Mouse (Mus musculus) midbrain, embryonic 14.5 days (tissue): ENCODE measurements around the gene 1700008O03Rik. TPM values are rescaled to one million over a fixed set of nuclear protein-coding genes. Genes with fewer than 3 reads are reported as not detected.

Experiments used
- ATAC-seq: fragments of 200-750 bp; cut with Nextera tagmentation; 2 replicates; pipeline ENCODE4 v1.8.0; 2017; ENCODE audit warnings: moderate number of reproducible peaks, moderate library complexity; ENCODE audit not compliant: low FRiP score, low TSS enrichment
- DNase-seq: peaks from one replicate; pipeline ENCODE4 v3.0.0-alpha.2; 2015
- H3K27ac ChIP-seq: fragments of 300-500 bp; sonication (generic); replicated peaks from 2 replicates; pipeline ENCODE4 v1.5.1; 2014; ENCODE audit warnings: mild to moderate bottlenecking, low read depth, low read length, moderate library complexity
- H3K27me3 ChIP-seq: fragments of 300-500 bp; sonication (generic); 2 replicates; pipeline ENCODE4 v1.6.1; 2014; ENCODE audit warnings: low read length, control low read depth, mixed read lengths; ENCODE audit not compliant: control insufficient read depth, insufficient read depth
- H3K36me3 ChIP-seq: fragments of 300-500 bp; sonication (generic); 2 replicates; pipeline ENCODE4 v1.6.1; 2014; ENCODE audit warnings: low read length, control low read depth; ENCODE audit not compliant: control insufficient read depth, insufficient read depth
- H3K4me1 ChIP-seq: fragments of 300-500 bp; sonication (generic); 2 replicates; pipeline ENCODE4 v1.6.1; 2014; ENCODE audit warnings: mild to moderate bottlenecking, antibody characterized with exemption, low read length, control low read depth; ENCODE audit not compliant: control insufficient read depth, insufficient read depth
- H3K4me2 ChIP-seq: fragments of 300-500 bp; sonication (generic); 2 replicates; pipeline ENCODE4 v1.6.1; 2014; ENCODE audit warnings: mild to moderate bottlenecking, low read length, moderate library complexity
- H3K4me3 ChIP-seq: fragments of 300-500 bp; sonication (generic); replicated peaks from 2 replicates; pipeline ENCODE4 v1.5.1; 2014; ENCODE audit warnings: low read depth, low read length
- H3K9ac ChIP-seq: fragments of 300-500 bp; sonication (generic); replicated peaks from 2 replicates; pipeline ENCODE4 v1.6.1; 2014; ENCODE audit warnings: mild to moderate bottlenecking, low read length, moderate library complexity
- H3K9me3 ChIP-seq: fragments of 300-500 bp; sonication (generic); 2 replicates; pipeline ENCODE4 v1.6.1; 2016; ENCODE audit warnings: low read length, control low read depth, mixed read lengths; ENCODE audit not compliant: control insufficient read depth
- WGBS: fragments of 180-500 bp; shearing (Covaris S2); extraction: QIAGEN DNeasy Blood & Tissue Kit; methylation state at CpG from one replicate; pipeline ENCODE4 v1.1.7; 2014; 5-methylcytosine and 5-hydroxymethylcytosine counted together
- polyA plus RNA-seq: library from polyadenylated mRNA; unstranded; fragments of >200 nt; fragmentation: Nextera tagmentation; extraction: Ambion mirVana; gene quantifications from 2 replicates; pipeline ENCODE4 v1.2.1, GENCODE M21; 2014

Gene 1700008O03Rik
- polyA plus RNA-seq, 1 experiment from 2014 or later: 1.9 TPM

DNA sequence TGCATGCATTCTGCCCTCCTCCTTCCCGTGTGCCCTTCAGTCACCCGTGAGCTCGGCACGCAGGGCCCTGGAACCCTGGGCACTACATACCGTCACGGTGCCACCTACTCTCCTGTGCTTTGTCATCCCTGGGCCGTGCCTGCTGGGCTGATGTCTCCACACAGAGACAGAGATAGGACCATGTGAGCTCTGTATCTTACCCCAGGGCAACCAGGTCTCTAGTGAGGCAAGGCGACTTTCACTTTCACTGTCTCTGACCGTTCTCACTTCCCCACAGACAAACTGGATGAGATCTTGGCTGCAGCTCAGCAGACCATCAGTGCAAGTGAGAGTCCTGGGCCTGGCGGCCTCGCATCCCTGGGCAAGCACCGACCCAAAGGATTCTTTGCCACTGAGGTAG lies 41.0 kb downstream of the 1700008O03Rik start:
- Histone ChIP-seq H3K4me1 (no peaks in the 10 kb centered on the region), H3K9me3 (no peaks in the 10 kb centered on the region), H3K27me3 (0 out of 2 replicates have a peak, but pooled peaks cover 4% of the 10 kb centered on the region), H3K36me3 (peaks cover 58% of the 10 kb centered on the region), H3K4me2 (no peak overlapping the region), H3K4me3 (no peak overlapping the region), H3K9ac (0 out of 2 replicates have a peak overlapping the region, but pooled peaks have one; percentile 9), H3K27ac (no peak overlapping the region)
- DNase-seq (no peak), ATAC-seq (no peak)
- WGBS: 84% methylated on average over 12 of the region's 12 CpGs

DNA sequence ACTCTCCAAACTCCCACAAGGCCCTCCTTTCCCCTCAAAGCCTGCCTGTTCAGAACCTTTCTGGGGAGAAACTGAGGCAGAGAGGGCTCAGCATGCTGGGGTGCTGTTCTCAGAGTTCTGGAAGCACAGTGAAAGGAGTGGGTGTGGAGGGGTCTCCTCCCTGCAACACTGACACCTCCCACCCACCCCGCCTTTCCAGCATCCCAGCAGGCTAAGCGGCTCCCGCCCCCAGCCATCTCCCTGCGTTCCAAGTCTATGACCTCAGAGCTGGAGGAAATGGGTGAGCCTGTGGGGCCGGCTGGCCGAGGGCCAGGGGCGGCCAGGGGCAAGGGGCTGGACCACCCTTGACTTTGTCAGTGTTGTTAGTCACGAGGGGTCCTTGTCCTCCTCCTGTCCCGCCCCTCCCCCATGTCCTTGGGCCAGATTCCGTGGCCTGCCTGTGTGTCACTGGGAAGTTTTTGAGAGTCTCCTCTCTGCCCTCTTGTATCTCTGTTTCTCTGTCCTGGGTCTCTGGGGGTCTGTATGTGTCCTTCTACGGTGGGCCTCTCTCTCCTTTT lies 42.1 kb downstream of the 1700008O03Rik start:
- no peak for DNase-seq

DNA sequence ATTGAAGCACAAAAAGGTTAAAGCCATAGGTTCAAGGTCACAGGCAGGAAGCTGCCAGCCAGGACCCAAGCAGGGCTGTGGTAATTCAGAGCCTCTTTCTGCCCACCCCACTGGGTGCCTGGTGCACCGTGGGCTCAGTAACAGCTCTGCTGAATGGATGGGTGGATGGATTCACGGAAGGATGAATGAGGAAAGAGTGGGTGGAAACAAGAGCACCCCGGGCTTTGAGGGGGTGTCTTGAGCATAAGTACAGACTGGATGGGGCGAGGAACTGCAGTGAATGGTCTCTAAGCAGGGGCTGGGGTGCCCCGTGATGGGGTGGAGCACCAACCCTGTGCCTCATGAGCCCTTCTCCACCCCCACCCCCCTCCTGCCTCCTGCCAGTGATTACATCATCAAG lies 43.9 kb downstream of the 1700008O03Rik start:
- H3K9me3 ChIP-seq: no peaks in the 10 kb centered on the region
- peaks cover 3% of the 10 kb centered on the region; the same call in 1 of the 2 replicates for H3K27me3 ChIP-seq
- DNase-seq (no peak), ATAC-seq (no peak)
- H3K27ac ChIP-seq: no peak overlapping the region
- WGBS: 68% methylated on average over 5 of the region's 5 CpGs
- H3K4me1 ChIP-seq: peaks cover 14% of the 10 kb centered on the region
- H3K36me3 ChIP-seq: peaks cover 44% of the 10 kb centered on the region
- H3K4me2 ChIP-seq: no peak overlapping the region
- H3K4me3 ChIP-seq: no peak overlapping the region
- no peak overlapping the region for H3K9ac ChIP-seq

More for the DNA sequence above, 42.1 kb downstream of the 1700008O03Rik start:
- Histone ChIP-seq H3K4me3 (no peak overlapping the region), H3K4me2 (no peak overlapping the region), H3K9me3 (no peaks in the 10 kb centered on the region), H3K36me3 (peaks cover 52% of the 10 kb centered on the region), H3K27me3 (0 out of 2 replicates have a peak, but pooled peaks cover 3% of the 10 kb centered on the region), H3K4me1 (no peaks in the 10 kb centered on the region), H3K27ac (no peak overlapping the region), H3K9ac (no peak overlapping the region)
- 30% methylated on average over 11 of the region's 11 CpGs for WGBS
- no peak for ATAC-seq

DNA sequence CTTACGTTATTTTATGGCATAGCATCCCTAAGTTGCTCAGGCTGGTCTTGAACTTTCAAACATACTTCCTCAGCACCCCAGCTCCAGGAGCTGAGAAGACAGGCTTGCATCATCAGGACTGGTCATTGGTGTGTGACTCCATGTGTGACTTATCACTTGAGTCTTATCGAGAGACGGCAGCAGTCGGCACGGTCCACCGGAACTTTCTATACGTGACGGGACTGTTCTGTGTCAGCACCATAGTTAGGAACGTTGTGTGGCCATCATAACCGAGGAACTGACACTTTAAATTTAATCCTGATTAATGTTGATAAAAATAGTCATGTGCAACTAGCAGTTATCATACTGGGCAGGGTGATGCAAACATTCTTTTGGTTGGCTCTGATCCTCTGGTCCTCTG lies 44.5 kb downstream of the 1700008O03Rik start:
- H3K4me1 ChIP-seq: peaks cover 14% of the 10 kb centered on the region
- no peak for ATAC-seq
- H3K27me3 ChIP-seq: peaks cover 3% of the 10 kb centered on the region; the same call in 1 of the 2 replicates
- H3K9me3 ChIP-seq: no peaks in the 10 kb centered on the region
- no peak overlapping the region for H3K9ac ChIP-seq
- 91% methylated on average over 10 of the region's 10 CpGs for WGBS
- H3K27ac ChIP-seq: no peak overlapping the region
- no peak overlapping the region for H3K4me3 ChIP-seq
- no peak for DNase-seq
- peaks cover 38% of the 10 kb centered on the region for H3K36me3 ChIP-seq
- H3K4me2 ChIP-seq: no peak overlapping the region

DNA sequence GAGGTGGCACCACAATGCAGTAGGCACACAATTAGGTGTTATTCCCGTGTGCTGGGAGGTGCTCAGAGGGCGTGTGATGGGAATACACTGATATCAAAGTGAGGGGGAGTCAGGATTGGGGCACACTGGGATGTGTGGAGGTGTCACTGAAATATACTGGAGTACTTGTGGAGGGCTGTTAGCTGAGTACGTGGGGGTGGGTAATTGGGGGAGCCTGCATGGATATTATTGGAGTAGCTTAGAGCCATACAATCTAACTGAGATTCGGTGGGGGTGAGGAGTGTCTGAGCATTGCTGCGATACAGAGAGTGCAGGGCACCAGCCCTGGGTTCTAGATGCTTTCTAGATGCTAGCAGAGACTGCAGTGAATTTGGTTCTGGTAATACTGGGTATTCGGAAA lies 45.4 kb downstream of the 1700008O03Rik start:
- Histone ChIP-seq H3K4me1 (peaks cover 14% of the 10 kb centered on the region), H3K27ac (no peak overlapping the region), H3K36me3 (peaks cover 29% of the 10 kb centered on the region), H3K9ac (no peak overlapping the region), H3K27me3 (peaks cover 3% of the 10 kb centered on the region; the same call in 1 of the 2 replicates), H3K4me2 (no peak overlapping the region), H3K4me3 (no peak overlapping the region), H3K9me3 (no peaks in the 10 kb centered on the region)
- no peak for DNase-seq
- no peak for ATAC-seq
- WGBS: 74% methylated on average over 6 of the region's 6 CpGs

DNA sequence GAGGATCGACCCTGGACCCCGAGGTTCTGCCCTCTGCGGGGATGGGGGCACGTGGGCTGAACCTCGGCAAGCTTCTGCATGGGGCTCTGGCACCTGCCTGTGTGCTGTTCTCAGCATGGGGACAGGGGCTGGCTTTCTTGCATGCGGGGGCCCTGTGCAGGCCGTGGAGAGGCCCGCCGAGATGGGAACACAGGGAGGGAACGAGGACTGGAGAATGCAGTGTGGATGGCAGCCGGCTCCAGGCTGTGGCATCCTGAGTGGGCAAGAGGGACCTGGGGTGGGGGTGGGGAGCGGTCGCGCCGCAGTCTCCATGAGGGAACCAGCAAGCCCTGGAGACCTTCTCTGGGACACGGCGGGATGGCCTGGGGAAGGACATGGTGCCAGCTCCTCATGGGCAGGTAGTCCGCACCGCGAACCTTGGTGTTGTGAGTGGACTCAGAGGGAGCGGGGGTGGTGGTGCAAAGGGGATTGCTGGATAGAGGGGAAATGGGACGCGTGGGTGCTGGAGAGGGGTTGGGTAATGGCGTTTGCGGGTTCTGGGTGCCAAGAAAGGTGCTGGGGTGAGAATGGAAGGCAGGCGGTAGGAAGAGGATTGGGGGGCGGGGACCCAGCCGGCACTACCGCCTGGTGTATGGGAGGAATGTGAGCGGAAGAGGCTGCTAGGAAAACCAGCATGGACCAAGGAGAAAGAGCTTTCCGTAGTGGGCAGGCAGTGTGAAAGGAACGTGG lies 48.3 kb downstream of the 1700008O03Rik start:
- ATAC-seq: no peak; the same call in 1 of the 2 replicates
- Histone ChIP-seq H3K9me3 (no peaks in the 10 kb centered on the region), H3K9ac (peak overlapping the region; percentile 93), H3K4me3 (peak overlapping the region; percentile 68), H3K36me3 (peaks cover 15% of the 10 kb centered on the region), H3K4me1 (peaks cover 14% of the 10 kb centered on the region), H3K27me3 (peaks cover 3% of the 10 kb centered on the region; the same call in 1 of the 2 replicates), H3K4me2 (peak overlapping the region; percentile 93), H3K27ac (peak overlapping the region; percentile 93)
- 3% methylated on average over 32 of the region's 32 CpGs for WGBS
- peak; percentile 31 for DNase-seq

DNA sequence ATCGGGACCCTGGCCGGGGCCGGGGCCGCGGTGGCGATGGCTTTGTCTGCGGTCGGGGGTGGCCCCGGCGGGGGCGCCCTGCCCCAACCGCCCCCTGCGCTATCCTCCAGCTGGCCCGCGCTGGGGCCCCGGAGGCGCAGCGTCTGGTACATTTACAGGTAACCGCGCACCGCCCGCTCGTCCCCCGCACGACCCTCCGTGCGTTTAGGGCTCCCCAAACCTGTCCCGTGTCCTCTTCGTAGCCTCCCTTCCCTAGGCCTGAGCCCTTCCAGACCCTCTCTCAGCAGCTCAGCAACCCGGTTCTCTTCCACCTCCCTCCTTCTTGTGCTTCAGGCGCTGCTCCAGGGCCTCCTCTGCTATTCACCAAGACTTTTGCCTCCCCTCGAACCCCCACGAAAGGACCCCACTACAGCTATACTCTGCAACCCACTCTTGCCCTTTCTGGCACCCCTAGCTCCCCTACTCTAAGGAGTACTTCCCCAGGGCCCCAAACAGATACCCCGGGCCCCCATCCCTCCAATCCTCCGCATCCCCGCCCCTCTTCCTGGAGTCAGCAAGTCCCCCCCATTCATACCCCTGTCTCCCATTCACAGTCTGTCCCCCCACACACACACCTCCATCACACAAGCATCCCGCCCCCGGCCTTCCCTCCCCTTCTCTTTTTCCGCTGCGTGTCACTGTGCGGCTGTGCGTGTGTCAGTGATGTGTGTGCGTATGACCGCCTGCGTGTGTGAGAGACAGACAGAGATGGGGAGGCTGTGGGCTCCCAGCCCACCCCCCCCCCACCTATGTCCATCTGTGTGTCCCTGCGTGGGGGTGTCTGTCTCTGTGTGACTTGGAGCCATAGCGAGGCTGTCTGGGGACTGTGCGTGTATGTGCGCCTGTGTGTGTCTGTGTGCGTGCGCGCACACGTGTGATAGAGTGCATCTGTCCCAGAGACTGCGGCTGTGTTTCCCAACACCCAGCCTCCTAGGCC lies 49.3 kb downstream of the 1700008O03Rik start:
- H3K4me1 ChIP-seq: peaks cover 14% of the 10 kb centered on the region
- ATAC-seq (peak; percentile 67), DNase-seq (peak; percentile 79)
- H3K9ac ChIP-seq: peak overlapping the region; percentile 93
- 1% methylated on average over 45 of the region's 54 CpGs for WGBS
- peak overlapping the region; percentile 68 for H3K4me3 ChIP-seq
- H3K27me3 ChIP-seq: peaks cover 3% of the 10 kb centered on the region; the same call in 1 of the 2 replicates
- H3K36me3 ChIP-seq: peaks cover 12% of the 10 kb centered on the region
- peak overlapping the region; percentile 93 for H3K27ac ChIP-seq
- H3K9me3 ChIP-seq: no peaks in the 10 kb centered on the region
- H3K4me2 ChIP-seq: peak overlapping the region; percentile 93
